Mouse (Mus musculus): ENCODE data around the gene Med12. TPM values are rescaled to one million over a fixed set of nuclear protein-coding genes. Genes with fewer than 3 reads are reported as not detected.

The Med12 gene
- polyA plus RNA-seq, 1 experiment from 2014 or later: 50.6 TPM

DNA sequence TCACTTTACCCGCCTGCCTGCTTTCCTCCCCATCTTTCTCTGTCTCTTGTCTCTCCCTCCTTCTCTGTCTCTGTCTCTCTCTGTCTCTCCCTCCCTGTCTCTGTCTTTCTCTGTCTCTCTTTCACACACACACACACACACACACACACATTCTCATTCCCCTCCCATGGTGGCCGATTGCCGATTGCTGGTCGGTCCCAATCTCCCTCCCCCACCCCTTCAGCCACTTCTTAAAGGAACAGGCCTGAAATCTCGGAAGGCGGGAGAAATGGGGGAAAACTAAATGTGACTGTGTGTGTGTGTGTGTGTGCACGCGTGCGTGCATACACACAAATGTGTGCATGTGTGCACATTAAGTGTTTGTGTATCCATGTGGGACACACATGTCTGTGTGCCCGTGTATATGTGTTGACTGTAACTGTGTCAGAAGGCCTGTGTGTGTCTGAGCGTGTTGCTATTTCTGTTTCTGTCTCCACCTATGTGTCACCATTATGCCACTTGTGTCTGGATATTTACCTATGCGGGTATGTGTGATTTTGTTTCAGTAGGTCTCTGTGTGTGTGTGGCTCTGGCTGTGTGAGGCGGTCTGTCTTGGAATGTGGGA is 26.7 kb downstream of the Med12 start:
- H3K4me3 ChIP-seq (ENCODE audit: low read depth, low read length): peak overlapping the region; percentile 34
- 23% methylated on average over 13 of the region's 13 CpGs for WGBS
- 0 out of 2 replicates have a peak overlapping the region, but pooled peaks have one; percentile 30 for H3K27ac ChIP-seq (ENCODE audit: low read depth)
- DNase-seq: peak; percentile 47
- H3K4me2 ChIP-seq: peak overlapping the region; percentile 62
- H3K36me3 ChIP-seq (ENCODE audit: insufficient read depth): peaks cover 13% of the 10 kb centered on the region; the same call in 1 of the 2 replicates
- H3K4me1 ChIP-seq (ENCODE audit: insufficient read depth): no peaks in the 10 kb centered on the region
- H3K9ac ChIP-seq: peak overlapping the region; percentile 18; the same call in 1 of the 2 replicates
- peak; percentile 35 for ATAC-seq (ENCODE audit: insufficient read depth)
- no peak for TF ChIP-seq CTCF (IDR thresholded peaks at IDR 0.05; ENCODE audit: low read depth)
- no peaks in the 10 kb centered on the region for H3K9me3 ChIP-seq (ENCODE audit: low read depth, low read length)
- no peaks in the 10 kb centered on the region for H3K27me3 ChIP-seq (ENCODE audit: insufficient read depth, low read length)

DNA sequence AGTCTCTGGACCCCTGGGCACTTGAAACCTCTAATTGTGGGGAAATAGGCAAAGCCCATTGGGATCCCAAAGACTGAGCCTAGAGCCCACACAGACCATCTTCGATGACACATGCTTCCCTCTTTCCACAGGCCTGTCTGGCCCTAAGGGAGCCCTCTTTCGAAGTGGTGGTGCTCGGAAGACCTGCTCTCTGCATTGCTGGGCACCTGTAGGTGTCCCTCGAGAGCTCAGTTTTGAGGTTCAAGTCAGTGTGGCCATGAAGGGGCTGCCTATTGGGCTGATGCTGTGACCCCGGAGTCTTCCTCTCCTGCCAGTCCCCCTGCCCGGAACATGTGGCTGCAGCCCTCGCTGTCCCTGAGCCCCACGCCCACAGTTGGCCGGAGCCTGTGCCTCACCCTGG is 27.8 kb downstream of the Med12 start:
- H3K4me1 ChIP-seq (ENCODE audit: insufficient read depth): no peaks in the 10 kb centered on the region
- no peaks in the 10 kb centered on the region for H3K27me3 ChIP-seq (ENCODE audit: insufficient read depth, low read length)
- no peak overlapping the region for H3K4me3 ChIP-seq (ENCODE audit: low read depth, low read length)
- no peak overlapping the region for H3K27ac ChIP-seq (ENCODE audit: low read depth)
- H3K9me3 ChIP-seq (ENCODE audit: low read depth, low read length): no peaks in the 10 kb centered on the region
- TF ChIP-seq CTCF (IDR thresholded peaks at IDR 0.05; ENCODE audit: low read depth): no peak
- peaks cover 9% of the 10 kb centered on the region; the same call in 1 of the 2 replicates for H3K36me3 ChIP-seq (ENCODE audit: insufficient read depth)
- no peak overlapping the region for H3K4me2 ChIP-seq
- ATAC-seq (ENCODE audit: insufficient read depth) (no peak), DNase-seq (no peak)
- 79% methylated on average over 9 of the region's 9 CpGs for WGBS
- H3K9ac ChIP-seq: no peak overlapping the region

DNA sequence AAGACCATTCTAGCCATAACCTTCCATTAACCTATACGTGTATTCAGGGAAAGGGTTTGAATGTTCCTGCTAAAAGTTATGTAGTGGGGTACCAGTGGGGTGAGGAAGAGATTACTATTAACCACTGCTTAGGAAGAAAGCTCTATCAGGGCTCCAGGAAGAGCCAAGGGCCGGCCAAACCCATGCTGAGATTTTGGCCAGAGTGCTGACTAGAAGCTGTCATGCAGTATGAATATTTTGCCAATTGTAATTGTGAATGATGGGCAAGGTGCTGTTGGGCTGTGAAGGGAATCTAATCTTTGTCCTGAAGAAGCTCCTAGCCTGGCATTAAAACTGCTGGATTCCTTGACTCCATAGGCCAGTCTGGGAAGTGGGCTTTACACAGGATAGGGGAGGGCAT is 30.8 kb downstream of the Med12 start:
- 56% methylated on average over 2 of the region's 2 CpGs for WGBS

DNA sequence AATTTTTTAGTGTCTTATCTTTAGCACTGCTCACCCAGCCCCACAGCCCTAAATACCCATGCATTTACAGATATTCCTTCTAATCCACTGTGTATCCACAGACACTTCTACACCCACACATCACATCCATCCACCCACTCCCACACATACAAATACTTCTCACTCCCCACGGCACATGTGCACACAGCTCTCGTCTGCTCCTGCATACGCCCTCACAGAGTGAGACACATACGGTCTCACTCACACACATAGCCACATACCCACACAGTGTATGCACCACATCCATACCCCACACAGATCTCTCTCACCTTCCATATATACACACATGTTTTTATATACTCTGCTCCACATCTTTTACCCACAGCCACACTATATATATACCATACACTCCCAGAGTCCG is 35.5 kb downstream of the Med12 start:
- no peak overlapping the region for H3K27ac ChIP-seq (ENCODE audit: low read depth)
- WGBS: 87% methylated on average over 5 of the region's 5 CpGs
- no peaks in the 10 kb centered on the region for H3K27me3 ChIP-seq (ENCODE audit: insufficient read depth, low read length)
- H3K4me1 ChIP-seq (ENCODE audit: insufficient read depth): no peaks in the 10 kb centered on the region
- H3K9me3 ChIP-seq (ENCODE audit: low read depth, low read length): no peaks in the 10 kb centered on the region
- H3K36me3 ChIP-seq (ENCODE audit: insufficient read depth): no peaks in the 10 kb centered on the region
- H3K4me3 ChIP-seq (ENCODE audit: low read depth, low read length): no peak overlapping the region
- no peak for ATAC-seq (ENCODE audit: insufficient read depth)
- H3K4me2 ChIP-seq: no peak overlapping the region
- no peak for TF ChIP-seq CTCF (IDR thresholded peaks at IDR 0.05; ENCODE audit: low read depth)
- DNase-seq: no peak
- no peak overlapping the region for H3K9ac ChIP-seq

More for the DNA sequence above, 30.8 kb downstream of the Med12 start:
- no peak overlapping the region for H3K4me3 ChIP-seq (ENCODE audit: low read depth, low read length)
- H3K36me3 ChIP-seq (ENCODE audit: insufficient read depth): no peaks in the 10 kb centered on the region
- no peak for TF ChIP-seq CTCF (IDR thresholded peaks at IDR 0.05; ENCODE audit: low read depth)
- ATAC-seq (ENCODE audit: insufficient read depth) (no peak), DNase-seq (no peak)
- no peak overlapping the region for H3K9ac ChIP-seq
- no peaks in the 10 kb centered on the region for H3K27me3 ChIP-seq (ENCODE audit: insufficient read depth, low read length)
- H3K27ac ChIP-seq (ENCODE audit: low read depth): no peak overlapping the region
- H3K9me3 ChIP-seq (ENCODE audit: low read depth, low read length): no peaks in the 10 kb centered on the region
- H3K4me2 ChIP-seq: no peak overlapping the region
- H3K4me1 ChIP-seq (ENCODE audit: insufficient read depth): no peaks in the 10 kb centered on the region

DNA sequence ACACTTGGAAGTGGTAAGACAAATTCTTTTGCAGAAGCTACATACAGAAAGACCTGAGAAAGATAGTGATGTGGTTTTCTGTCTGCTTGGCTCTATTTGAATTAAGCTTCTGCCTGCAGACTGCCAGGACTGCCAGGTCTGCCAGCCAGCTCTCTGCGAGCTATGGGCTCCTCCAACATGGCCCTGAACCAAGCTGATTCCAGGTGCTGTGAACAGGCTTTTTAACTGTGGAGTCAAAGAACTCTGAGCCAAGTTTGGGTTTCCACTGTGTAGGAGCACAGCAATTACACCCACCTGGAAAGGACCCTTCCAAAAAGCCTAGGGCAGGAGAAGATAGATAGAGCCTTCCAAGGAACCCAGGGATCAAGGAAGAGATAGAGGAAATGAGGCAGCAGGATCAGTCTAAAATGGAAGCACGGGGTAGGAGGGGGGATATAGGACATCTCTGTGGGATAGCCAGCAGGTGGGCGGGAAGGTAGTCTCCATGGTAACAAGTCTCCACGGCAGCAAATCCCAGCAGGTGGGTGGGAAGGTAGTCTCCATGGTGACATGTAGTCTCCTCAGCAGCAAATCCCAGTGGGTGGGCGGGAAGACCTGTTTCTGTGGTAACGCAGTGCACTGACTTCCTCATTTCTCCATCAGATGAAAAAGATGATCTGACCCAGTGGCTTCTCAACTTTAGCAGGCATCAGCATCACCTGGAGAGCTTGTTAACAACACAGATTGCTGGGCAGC is 40.0 kb downstream of the Med12 start:
- no peaks in the 10 kb centered on the region for H3K36me3 ChIP-seq (ENCODE audit: insufficient read depth)
- H3K4me1 ChIP-seq (ENCODE audit: insufficient read depth): no peaks in the 10 kb centered on the region
- no peaks in the 10 kb centered on the region for H3K9me3 ChIP-seq (ENCODE audit: low read depth, low read length)
- ATAC-seq (ENCODE audit: insufficient read depth) (no peak), DNase-seq (no peak)
- no peaks in the 10 kb centered on the region for H3K27me3 ChIP-seq (ENCODE audit: insufficient read depth, low read length)
- no peak overlapping the region for H3K4me3 ChIP-seq (ENCODE audit: low read depth, low read length)
- no peak overlapping the region for H3K27ac ChIP-seq (ENCODE audit: low read depth)
- H3K4me2 ChIP-seq: no peak overlapping the region
- TF ChIP-seq CTCF (IDR thresholded peaks at IDR 0.05; ENCODE audit: low read depth): no peak
- H3K9ac ChIP-seq: no peak overlapping the region
- 43% methylated on average over 6 of the region's 6 CpGs for WGBS

DNA sequence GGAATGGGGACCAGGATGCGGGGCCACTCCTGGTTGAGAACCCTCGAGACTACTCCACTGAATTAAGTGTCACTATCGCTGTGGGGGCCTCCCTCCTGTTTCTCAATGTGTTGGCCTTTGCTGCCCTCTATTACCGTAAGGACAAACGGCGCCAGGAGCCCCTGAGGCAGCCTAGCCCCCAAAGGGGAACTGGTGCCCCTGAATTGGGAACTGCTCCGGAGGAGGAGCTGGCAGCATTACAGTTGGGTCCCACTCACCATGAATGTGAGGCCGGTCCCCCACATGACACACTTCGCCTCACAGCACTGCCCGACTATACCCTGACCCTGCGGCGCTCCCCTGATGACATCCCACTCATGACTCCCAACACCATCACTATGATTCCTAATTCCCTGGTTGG is 45.9 kb downstream of the Med12 start:
- Histone ChIP-seq H3K9me3 (ENCODE audit: low read depth, low read length) (no peaks in the 10 kb centered on the region), H3K4me2 (no peak overlapping the region), H3K27me3 (ENCODE audit: insufficient read depth, low read length) (no peaks in the 10 kb centered on the region), H3K9ac (no peak overlapping the region), H3K4me1 (ENCODE audit: insufficient read depth) (no peaks in the 10 kb centered on the region), H3K36me3 (ENCODE audit: insufficient read depth) (no peaks in the 10 kb centered on the region), H3K27ac (ENCODE audit: low read depth) (no peak overlapping the region), H3K4me3 (ENCODE audit: low read depth, low read length) (no peak overlapping the region)
- DNase-seq (no peak), ATAC-seq (ENCODE audit: insufficient read depth) (no peak)
- 94% methylated on average over 12 of the region's 12 CpGs for WGBS
- no peak for TF ChIP-seq CTCF (IDR thresholded peaks at IDR 0.05; ENCODE audit: low read depth)
